Mouse (Mus musculus) liver, embryonic 11.5 days (tissue): ENCODE measurements around the gene Pgm2. TPM values are rescaled to one million over a fixed set of nuclear protein-coding genes. Genes with fewer than 3 reads are reported as not detected.

Experiments used
- ATAC-seq: fragments of 200-750 bp; cut with Nextera tagmentation; replicated peaks from 2 replicates; pipeline ENCODE4 v1.8.0; 2017; ENCODE audit warnings: moderate number of reproducible peaks, mild to moderate bottlenecking, moderate TSS enrichment, moderate library complexity; ENCODE audit not compliant: low FRiP score
- DNase-seq: peaks from one replicate; pipeline ENCODE4 v3.0.0-alpha.2; 2017; ENCODE audit warnings: low spot score
- H3K27ac ChIP-seq: fragments of 300-500 bp; sonication (generic); 2 replicates; pipeline ENCODE4 v1.5.1; 2014; ENCODE audit warnings: mild to moderate bottlenecking, low read depth, low read length, control low read depth
- H3K27me3 ChIP-seq: fragments of 300-500 bp; sonication (generic); replicated peaks from 2 replicates; pipeline ENCODE4 v1.6.1; 2014; ENCODE audit warnings: low read length, mixed read lengths; ENCODE audit not compliant: control insufficient read depth, insufficient read depth
- H3K36me3 ChIP-seq: fragments of 300-500 bp; sonication (generic); 2 replicates; pipeline ENCODE4 v1.6.1; 2014; ENCODE audit warnings: mild to moderate bottlenecking, low read length, moderate library complexity, mixed read lengths; ENCODE audit not compliant: control insufficient read depth, insufficient read depth
- H3K4me1 ChIP-seq: fragments of 300-500 bp; sonication (generic); replicated peaks from 2 replicates; pipeline ENCODE4 v1.6.1; 2014; ENCODE audit warnings: low read length, mixed read lengths; ENCODE audit not compliant: control insufficient read depth, insufficient read depth
- H3K4me2 ChIP-seq: fragments of 300-500 bp; sonication (generic); 2 replicates; pipeline ENCODE4 v1.6.1; 2014; ENCODE audit warnings: mild to moderate bottlenecking, control low read depth, moderate library complexity
- H3K4me3 ChIP-seq: fragments of 300-500 bp; sonication (generic); 2 replicates; pipeline ENCODE4 v1.5.1; 2014; ENCODE audit warnings: low read depth, low read length, control low read depth
- H3K9ac ChIP-seq: fragments of 300-500 bp; sonication (generic); 2 replicates; pipeline ENCODE4 v1.6.1; 2014; ENCODE audit warnings: low read depth, low read length, control low read depth
- H3K9me3 ChIP-seq: fragments of 300-500 bp; sonication (generic); 2 replicates; pipeline ENCODE4 v1.6.1; 2016; ENCODE audit warnings: low read length, inconsistent platforms, mixed read lengths; ENCODE audit not compliant: control insufficient read depth
- WGBS: fragments of 180-500 bp; shearing (Covaris S2); extraction: QIAGEN DNeasy Blood & Tissue Kit; methylation state at CpG from one replicate; pipeline ENCODE4 v1.1.7; 2014; 5-methylcytosine and 5-hydroxymethylcytosine counted together
- polyA plus RNA-seq: library from polyadenylated mRNA; unstranded; fragments of >200 nt; fragmentation: Nextera tagmentation; extraction: Ambion mirVana; gene quantifications from 2 replicates; pipeline ENCODE4 v1.2.1, GENCODE M21; 2014

Gene Pgm2
- polyA plus RNA-seq, 1 experiment from 2014 or later = 54.4 TPM

DNA sequence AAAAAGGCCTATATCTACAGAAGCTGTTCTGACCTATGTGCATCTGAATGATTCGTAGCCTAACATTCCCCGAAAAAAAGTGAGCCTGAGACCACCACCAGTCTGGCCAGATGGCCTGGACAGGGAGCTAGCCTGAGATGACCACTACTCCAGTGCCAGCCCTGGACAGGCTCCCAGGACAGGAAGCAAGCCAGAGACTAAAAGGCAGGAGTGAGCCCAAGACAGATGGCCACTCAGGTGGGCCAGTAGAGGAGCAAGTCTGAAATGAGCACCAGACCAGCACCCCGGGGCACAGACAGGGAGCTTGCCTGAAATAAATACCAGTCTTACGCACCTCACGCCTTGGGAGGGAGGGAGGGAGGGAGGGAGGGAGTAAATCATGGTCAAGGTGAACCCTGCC, 51.6 kb downstream of the Pgm2 start:
- Histone ChIP-seq H3K4me3 (no peak overlapping the region), H3K27ac (no peak overlapping the region), H3K27me3 (no peaks in the 10 kb centered on the region), H3K9me3 (no peaks in the 10 kb centered on the region), H3K9ac (no peak overlapping the region), H3K36me3 (no peaks in the 10 kb centered on the region), H3K4me2 (no peak overlapping the region), H3K4me1 (no peaks in the 10 kb centered on the region; the same call in 1 of the 2 replicates)
- DNase-seq (no peak), ATAC-seq (no peak)
- WGBS = 73% methylated on average over 5 of the region's 5 CpGs

DNA sequence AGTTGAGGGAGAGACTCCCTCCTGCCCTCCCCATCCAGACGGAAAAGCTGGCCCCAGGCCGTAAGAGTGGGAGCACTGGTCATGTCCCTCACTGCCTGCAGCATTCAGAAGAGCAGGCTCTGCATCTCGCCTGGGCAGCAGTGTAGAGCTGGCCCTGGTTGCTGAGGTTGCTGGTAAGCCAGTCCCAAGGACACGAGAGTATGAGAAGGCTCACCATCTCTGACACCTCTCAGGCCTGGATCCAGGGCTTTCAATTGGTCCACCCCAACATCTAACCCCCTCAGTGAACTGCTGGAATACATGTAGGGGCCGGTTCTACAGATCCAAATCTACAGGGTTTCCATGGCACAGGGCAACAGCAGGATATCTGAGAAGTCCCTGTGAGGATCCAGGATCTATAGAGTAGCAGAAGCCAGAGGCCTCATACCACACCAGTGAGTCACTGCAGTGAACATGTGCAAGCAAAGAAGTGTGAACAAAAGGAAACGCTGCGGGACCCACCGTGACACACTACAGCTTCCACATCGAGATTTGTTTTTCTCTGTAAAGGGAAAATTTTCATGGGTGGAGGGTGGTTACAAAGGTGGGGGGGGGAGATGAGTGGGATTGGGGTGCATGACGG, 53.7 kb downstream of the Pgm2 start:
- H3K9ac ChIP-seq = no peak overlapping the region
- ATAC-seq = no peak
- H3K4me2 ChIP-seq = no peak overlapping the region
- H3K9me3 ChIP-seq = no peaks in the 10 kb centered on the region
- no peaks in the 10 kb centered on the region for H3K27me3 ChIP-seq
- H3K36me3 ChIP-seq = no peaks in the 10 kb centered on the region
- WGBS = 73% methylated on average over 10 of the region's 10 CpGs
- no peak overlapping the region for H3K4me3 ChIP-seq
- no peak for DNase-seq
- H3K4me1 ChIP-seq = peaks cover 10% of the 10 kb centered on the region
- no peak overlapping the region for H3K27ac ChIP-seq

DNA sequence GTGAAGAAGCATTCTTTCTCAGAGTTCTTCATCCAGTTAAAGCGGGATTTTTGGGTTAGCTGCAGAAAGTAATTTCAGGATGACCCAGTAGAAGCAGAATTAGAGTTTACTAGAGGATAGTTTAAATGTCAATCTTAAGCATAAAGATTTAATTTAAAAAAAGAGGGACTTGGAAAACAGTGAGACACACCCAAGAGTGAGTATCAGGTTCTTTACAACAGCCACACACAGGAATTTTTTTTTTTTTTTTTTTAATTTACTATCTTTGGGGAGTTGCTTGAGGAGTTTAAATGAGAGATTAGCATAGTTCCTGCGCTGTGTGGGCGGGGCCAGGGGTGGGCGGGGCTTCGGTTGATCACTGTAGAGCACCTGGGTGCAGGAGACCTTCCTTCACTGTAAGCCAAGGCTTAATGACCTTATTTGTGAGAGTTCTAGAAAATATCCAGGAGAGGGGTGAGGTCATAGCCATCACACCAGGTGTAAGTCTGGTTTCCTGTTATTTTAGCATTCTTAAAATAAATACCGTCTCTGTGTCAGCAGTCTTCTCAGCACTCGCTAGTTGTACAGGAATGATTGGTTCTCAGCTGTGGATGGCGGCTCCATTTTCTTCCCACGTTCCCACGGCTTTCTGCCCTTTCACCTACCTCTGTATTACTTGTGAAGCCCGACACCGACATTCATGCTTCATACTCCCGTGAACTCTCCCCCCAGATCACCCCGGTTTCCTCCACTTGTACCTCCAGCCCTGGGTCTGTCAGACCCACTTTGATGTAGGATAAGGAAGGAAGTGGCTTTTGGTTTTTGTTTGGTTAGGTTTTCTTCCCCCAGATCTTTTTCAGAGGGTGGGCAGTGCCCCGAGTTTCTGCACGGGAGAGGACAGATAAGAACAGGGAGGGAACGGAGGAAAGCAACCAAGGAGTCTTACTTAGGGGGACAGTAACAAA, 56.7 kb downstream of the Pgm2 start:
- DNase-seq = no peak
- Histone ChIP-seq H3K9ac (peak overlapping the region; percentile 52), H3K27ac (peak overlapping the region; percentile 52; the same call in 1 of the 2 replicates), H3K4me2 (peak overlapping the region; percentile 85), H3K36me3 (no peaks in the 10 kb centered on the region), H3K4me1 (peaks cover 10% of the 10 kb centered on the region), H3K4me3 (peak overlapping the region; percentile 43), H3K27me3 (no peaks in the 10 kb centered on the region), H3K9me3 (no peaks in the 10 kb centered on the region)
- ATAC-seq = peak; percentile 93
- 9% methylated on average over 17 of the region's 17 CpGs for WGBS

DNA sequence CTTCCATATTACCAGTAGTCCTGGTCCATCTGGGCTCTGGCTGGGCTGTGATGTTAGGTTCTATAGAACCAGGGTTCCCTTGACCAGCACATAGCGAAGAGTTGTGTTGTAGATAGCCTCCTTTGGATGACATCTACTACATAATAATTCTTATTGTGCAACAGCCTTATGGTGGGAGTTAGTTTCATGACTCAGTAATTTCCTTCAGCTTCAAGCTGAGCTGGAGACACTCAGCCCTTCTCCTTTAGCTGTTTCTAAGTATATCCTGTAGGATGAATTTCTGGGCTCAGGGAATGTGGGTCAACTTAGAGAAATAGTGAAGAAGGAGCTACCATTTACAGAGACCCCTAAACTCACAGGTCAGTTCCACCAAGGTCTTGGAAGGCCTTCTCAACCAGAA, 60.6 kb downstream of the Pgm2 start:
- no peak overlapping the region for H3K4me3 ChIP-seq
- no peak overlapping the region for H3K4me2 ChIP-seq
- ATAC-seq (no peak), DNase-seq (no peak)
- no peaks in the 10 kb centered on the region for H3K36me3 ChIP-seq
- no peaks in the 10 kb centered on the region for H3K9me3 ChIP-seq
- H3K27ac ChIP-seq = no peak overlapping the region
- H3K9ac ChIP-seq = no peak overlapping the region
- 65% methylated on average over 1 of the region's 1 CpGs for WGBS
- no peaks in the 10 kb centered on the region for H3K27me3 ChIP-seq
- peaks cover 19% of the 10 kb centered on the region for H3K4me1 ChIP-seq

DNA sequence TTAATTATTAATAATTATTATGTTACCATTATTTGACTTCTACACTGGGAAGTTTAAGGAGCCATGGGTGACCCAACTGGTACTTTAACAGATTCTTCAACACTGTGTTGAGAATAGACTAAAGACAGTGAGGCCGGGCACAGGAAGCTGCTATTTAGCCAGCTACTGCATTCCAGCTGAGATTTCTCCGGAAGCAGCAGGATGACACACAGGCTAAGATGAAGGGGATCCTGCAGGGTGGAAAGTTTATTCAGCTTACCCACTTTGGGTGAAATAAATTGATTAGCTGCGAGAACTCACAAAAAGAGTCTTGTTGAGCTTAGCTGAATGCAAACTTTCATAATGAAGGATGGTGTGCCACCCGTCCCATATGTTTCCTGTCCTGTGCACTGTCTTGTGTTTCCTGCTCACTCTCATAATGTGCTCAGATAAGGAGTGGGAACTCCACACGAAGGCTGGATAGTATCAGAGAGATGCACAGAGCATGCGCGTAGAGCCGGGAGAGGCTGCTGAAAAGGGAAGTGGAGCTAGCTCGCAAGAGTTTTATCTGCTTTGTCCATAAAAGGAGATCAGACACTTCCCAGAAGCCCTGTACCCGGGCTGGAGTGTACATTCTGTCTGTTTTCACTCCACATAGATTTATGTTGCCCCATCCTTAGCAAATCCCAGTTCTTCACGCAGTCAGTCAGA, 63.3 kb downstream of the Pgm2 start, which contains the start of gene Tbc1d1:
Tbc1d1 (plus strand) TSS at position 445 of the 690 bp plus-strand sequence.
- peaks cover 15% of the 10 kb centered on the region for H3K4me1 ChIP-seq
- WGBS = 13% methylated on average over 11 of the region's 11 CpGs
- H3K9me3 ChIP-seq = no peaks in the 10 kb centered on the region
- H3K9ac ChIP-seq = no peak within 1 kb of the TSS; the same call in 1 of the 2 replicates
- H3K27ac ChIP-seq = peak within 1 kb of the TSS; percentile 40
- H3K4me3 ChIP-seq = no peak within 1 kb of the TSS
- H3K36me3 ChIP-seq = no peaks in the 10 kb centered on the region
- peak within 1 kb of the TSS; percentile 55 for H3K4me2 ChIP-seq
- peaks cover 11% of the 10 kb centered on the region for H3K27me3 ChIP-seq
- ATAC-seq (peak; percentile 62), DNase-seq (peak; percentile 61)

DNA sequence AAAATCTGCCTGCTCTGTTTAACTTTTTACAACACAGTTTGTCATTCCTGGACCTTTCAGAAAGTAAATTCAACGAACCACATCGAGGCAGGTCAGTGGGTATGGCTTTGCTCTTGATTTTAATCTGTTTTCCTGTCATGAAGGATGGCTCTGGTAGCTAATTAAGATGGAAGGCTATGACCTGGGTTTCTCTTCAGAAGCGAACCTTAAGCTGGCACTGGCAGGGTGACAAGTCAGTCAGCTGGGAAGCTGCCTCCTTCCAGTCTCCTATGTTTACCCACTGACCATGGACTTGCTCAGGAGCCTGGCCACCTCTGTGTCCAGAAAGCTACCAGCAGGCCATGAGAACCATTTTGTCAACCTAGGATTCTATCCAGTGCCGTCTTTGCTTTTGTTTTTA, 63.8 kb downstream of the Pgm2 start:
- 30% methylated on average over 4 of the region's 4 CpGs for WGBS
- Histone ChIP-seq H3K4me2 (peak overlapping the region; percentile 55), H3K27ac (peak overlapping the region; percentile 40; the same call in 1 of the 2 replicates), H3K4me1 (peaks cover 19% of the 10 kb centered on the region), H3K4me3 (no peak overlapping the region), H3K36me3 (no peaks in the 10 kb centered on the region), H3K27me3 (peaks cover 11% of the 10 kb centered on the region), H3K9ac (no peak overlapping the region; the same call in 1 of the 2 replicates), H3K9me3 (no peaks in the 10 kb centered on the region)
- ATAC-seq (no peak), DNase-seq (no peak)

DNA sequence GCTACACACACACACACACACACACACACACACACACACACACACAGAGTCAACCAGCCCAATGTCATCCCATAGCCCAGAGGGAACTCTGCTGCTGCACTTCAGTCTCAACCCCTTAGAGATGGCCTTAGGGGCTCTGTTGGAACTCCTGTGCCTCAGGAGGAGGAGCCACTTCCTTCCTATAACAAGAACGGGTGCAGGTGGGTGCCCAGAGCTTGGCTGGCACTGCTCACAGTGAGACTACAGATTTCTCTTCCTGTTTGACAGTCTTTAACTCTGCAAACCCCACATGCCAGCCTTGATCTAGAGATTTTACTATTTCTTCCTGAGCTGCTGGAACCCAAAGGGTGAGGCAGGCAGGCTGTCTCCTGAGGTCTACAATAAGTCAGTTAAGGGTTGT, 65.2 kb downstream of the Pgm2 start:
- Histone ChIP-seq H3K4me3 (no peak overlapping the region), H3K27me3 (peaks cover 11% of the 10 kb centered on the region), H3K4me1 (peaks cover 22% of the 10 kb centered on the region), H3K9me3 (no peaks in the 10 kb centered on the region), H3K36me3 (no peaks in the 10 kb centered on the region), H3K27ac (no peak overlapping the region), H3K9ac (no peak overlapping the region), H3K4me2 (no peak overlapping the region)
- no peak for DNase-seq
- ATAC-seq = no peak
- WGBS = 25% methylated on average over 1 of the region's 1 CpGs

DNA sequence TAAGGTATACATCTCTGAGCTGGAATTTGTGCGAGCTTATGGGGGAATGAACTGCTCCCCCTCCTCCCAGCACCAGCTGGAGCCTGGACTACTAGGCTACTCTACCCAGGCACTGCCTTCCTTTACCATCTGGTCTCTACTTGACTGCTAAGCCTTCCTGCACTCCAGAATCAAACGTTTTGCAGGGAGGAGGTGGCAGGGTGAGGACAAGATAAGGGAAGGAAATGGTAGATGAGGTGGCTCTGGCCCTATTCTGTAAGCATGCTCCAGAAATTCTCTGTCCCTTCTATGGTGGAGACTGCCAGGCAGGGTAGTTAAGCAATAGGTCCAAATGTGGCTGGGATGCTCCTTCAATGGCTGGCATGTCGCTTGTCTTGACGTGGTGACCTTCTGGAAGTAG, 65.8 kb downstream of the Pgm2 start:
- peaks cover 22% of the 10 kb centered on the region for H3K4me1 ChIP-seq
- ATAC-seq = peak; percentile 16; the same call in 1 of the 2 replicates
- no peak for DNase-seq

More for the DNA sequence above, 65.8 kb downstream of the Pgm2 start:
- H3K4me3 ChIP-seq = no peak overlapping the region
- no peak overlapping the region for H3K27ac ChIP-seq
- WGBS = 22% methylated on average over 4 of the region's 4 CpGs
- no peaks in the 10 kb centered on the region for H3K36me3 ChIP-seq
- H3K9me3 ChIP-seq = no peaks in the 10 kb centered on the region
- H3K9ac ChIP-seq = no peak overlapping the region
- peak overlapping the region; percentile 100 for H3K4me2 ChIP-seq
- peaks cover 11% of the 10 kb centered on the region for H3K27me3 ChIP-seq
